Mouse (Mus musculus) small intestine, adult 2 months (tissue): ENCODE measurements around the gene Atg2a. TPM values are rescaled to one million over a fixed set of nuclear protein-coding genes. Genes with fewer than 3 reads are reported as not detected.
A peak's percentile ranks its signal among the peaks of the same experiment; 100 is the strongest.

ENCODE experiments used
- H3K27ac ChIP-seq: fragments of 200-500 bp; 2 replicates; pipeline ENCODE4 v1.5.1; 2012; ENCODE audit warnings: low read depth, low read length, control low read depth, inconsistent platforms; ENCODE audit not compliant: insufficient read depth
- H3K27me3 ChIP-seq: fragments of 200-500 bp; 2 replicates; pipeline ENCODE4 v1.6.1; 2012; ENCODE audit warnings: mild to moderate bottlenecking, moderate library complexity, low read length, inconsistent platforms; ENCODE audit not compliant: control insufficient read depth, insufficient read depth
- H3K36me3 ChIP-seq: fragments of 200-500 bp; 2 replicates; pipeline ENCODE4 v1.6.1; 2012; ENCODE audit warnings: mild to moderate bottlenecking, low read length, control low read depth, inconsistent platforms; ENCODE audit not compliant: control insufficient read depth, insufficient read depth
- H3K4me1 ChIP-seq: fragments of 200-500 bp; 2 replicates; pipeline ENCODE4 v1.6.1; 2012; ENCODE audit warnings: low read length, inconsistent platforms, mixed read lengths; ENCODE audit not compliant: control insufficient read depth, insufficient read depth, insufficient read length
- H3K4me3 ChIP-seq: fragments of 200-500 bp; 2 replicates; pipeline ENCODE4 v1.5.1; 2012; ENCODE audit warnings: low read depth, mild to moderate bottlenecking, control low read depth, inconsistent platforms, low read length, moderate library complexity
- CTCF ChIP-seq: fragments of 200-500 bp; IDR thresholded peaks from 2 replicates; pipeline ENCODE4 v1.5.1; 2012; ENCODE audit warnings: low read depth, mild to moderate bottlenecking, control low read depth, inconsistent platforms, low read length, moderate library complexity, mixed read lengths; ENCODE audit not compliant: insufficient replicate concordance, insufficient read length; ENCODE audit errors: extremely low read depth
- POLR2A ChIP-seq: fragments of 200-500 bp; IDR thresholded peaks from 2 replicates; pipeline ENCODE4 v1.6.1; 2012; ENCODE audit warnings: low read depth, mild to moderate bottlenecking, control low read depth, inconsistent platforms, low read length, moderate library complexity
- WGBS: fragments of 180-500 bp; shearing (Covaris S2); methylation state at CpG from one replicate; pipeline ENCODE4 v1.1.7; 2018; 5-methylcytosine and 5-hydroxymethylcytosine counted together
- polyA plus RNA-seq: library from polyadenylated mRNA; depleted of rRNA; stranded (reverse); fragments of >200 nt; gene quantifications from 2 replicates; pipeline ENCODE4 v1.2.3, GENCODE M21; 2012; rRNA removed

Gene Atg2a
- 37.0 and 68.8 TPM in 2 replicates for polyA plus RNA-seq

GRCm38 (mm10) chr19:6241274-6242107 lies at the start of gene Atg2a:
Gene Atg2a, plus strand, starts transcription at chr19:6241668.
- Histone ChIP-seq H3K27me3 (no peaks in the 10 kb centered on the region), H3K27ac (peak within 1 kb of the TSS; percentile 78), H3K36me3 (peaks cover 17% of the 10 kb centered on the region), H3K4me3 (peak within 1 kb of the TSS; percentile 91), H3K4me1 (peaks cover 10% of the 10 kb centered on the region)
- peak; percentile 84 for TF ChIP-seq POLR2A
- no peak for TF ChIP-seq CTCF
- WGBS, result under 1% methylated on average over 55 of the region's 55 CpGs

- no peak overlapping the region for H3K27ac ChIP-seq
- H3K27me3 ChIP-seq, result no peaks in the 10 kb centered on the region
- 47% methylated on average over 2 of the region's 2 CpGs for WGBS
- H3K4me3 ChIP-seq, result no peak overlapping the region
- no peaks in the 10 kb centered on the region for H3K36me3 ChIP-seq
- peaks cover 9% of the 10 kb centered on the region; the same call in 1 of the 2 replicates for H3K4me1 ChIP-seq
- no peak for TF ChIP-seq CTCF
- no peak for TF ChIP-seq POLR2A
Measured at GRCm38 (mm10) chr19:6204265-6204664, 37.2 kb upstream of the Atg2a start.

DNA sequence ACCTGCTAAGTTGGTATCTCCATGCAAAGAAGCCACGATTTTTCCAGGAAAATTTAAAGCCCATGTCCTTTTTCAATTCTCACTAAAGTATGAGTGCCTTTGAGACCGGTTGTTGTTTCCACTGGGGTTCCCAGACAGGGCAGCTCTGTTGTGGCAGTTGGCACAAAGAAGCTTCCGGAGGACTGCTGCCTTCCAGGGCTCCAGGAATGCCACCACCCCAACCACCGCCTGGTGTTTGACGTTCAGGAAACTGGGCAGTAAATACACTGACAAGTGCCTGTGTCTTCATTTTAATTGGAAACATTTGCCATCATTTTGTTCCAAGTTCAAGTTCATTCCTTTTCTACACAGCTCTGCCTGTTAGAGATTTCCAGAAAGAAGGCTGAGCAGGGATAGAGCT lies 34.8 kb upstream of the Atg2a start:
- Histone ChIP-seq H3K36me3 (no peaks in the 10 kb centered on the region), H3K27me3 (no peaks in the 10 kb centered on the region), H3K27ac (no peak overlapping the region), H3K4me3 (no peak overlapping the region), H3K4me1 (peaks cover 9% of the 10 kb centered on the region; the same call in 1 of the 2 replicates)
- 79% methylated on average over 5 of the region's 5 CpGs for WGBS
- no peak for TF ChIP-seq CTCF
- no peak for TF ChIP-seq POLR2A

DNA sequence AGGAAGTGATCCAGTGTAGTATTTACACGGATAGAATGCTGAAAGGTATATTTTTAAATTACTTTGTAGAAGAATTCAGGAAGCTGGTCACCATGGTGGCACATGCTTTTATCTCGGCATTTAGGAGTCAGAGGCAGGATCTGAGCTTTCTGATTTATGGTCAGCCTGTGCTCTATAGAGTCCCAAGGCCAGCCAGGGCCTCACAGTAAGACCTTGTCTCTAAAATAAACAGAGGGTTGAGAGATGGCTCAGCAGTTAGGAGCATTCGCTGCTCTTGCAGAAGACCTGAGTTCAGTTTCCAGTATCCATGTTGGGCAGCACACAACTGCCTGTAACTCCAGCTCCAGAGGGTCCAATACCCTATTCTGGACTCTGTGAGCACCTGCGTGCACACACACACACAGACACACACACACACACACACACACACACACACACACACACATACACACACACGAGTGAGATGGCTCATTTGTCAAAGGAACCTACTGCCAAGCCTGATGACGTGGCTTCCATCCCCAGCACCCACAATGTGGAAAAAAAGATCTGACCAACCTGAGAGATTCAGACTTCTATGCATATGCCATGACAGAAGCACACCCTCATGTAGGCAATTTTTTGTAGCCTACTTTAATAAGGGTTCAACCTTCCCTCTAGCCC lies 25.3 kb upstream of the Atg2a start:
- Histone ChIP-seq H3K27me3 (no peaks in the 10 kb centered on the region), H3K4me3 (no peak overlapping the region), H3K4me1 (no peaks in the 10 kb centered on the region), H3K27ac (no peak overlapping the region), H3K36me3 (no peaks in the 10 kb centered on the region)
- WGBS, result 59% methylated on average over 6 of the region's 6 CpGs
- TF ChIP-seq POLR2A (no peak), CTCF (no peak)

GRCm38 (mm10) chr19:6218606-6219005 lies 22.9 kb upstream of the Atg2a start:
- TF ChIP-seq CTCF (no peak), POLR2A (no peak)
- no peaks in the 10 kb centered on the region for H3K36me3 ChIP-seq
- WGBS, result 70% methylated on average over 6 of the region's 6 CpGs

GRCm38 (mm10) chr19:6226135-6226534 lies 15.3 kb upstream of the Atg2a start, which contains the start of gene Gpha2:
Gene Gpha2, plus strand, starts transcription at chr19:6226380.
- Histone ChIP-seq H3K27me3 (no peaks in the 10 kb centered on the region), H3K27ac (no peak within 1 kb of the TSS), H3K36me3 (peaks cover 31% of the 10 kb centered on the region), H3K4me3 (no peak within 1 kb of the TSS), H3K4me1 (no peaks in the 10 kb centered on the region; the same call in 1 of the 2 replicates)
- no peak for TF ChIP-seq CTCF
- TF ChIP-seq POLR2A, result no peak
- 43% methylated on average over 2 of the region's 2 CpGs for WGBS

More at GRCm38 (mm10) chr19:6218606-6219005, 22.9 kb upstream of the Atg2a start:
- Histone ChIP-seq H3K4me1 (no peaks in the 10 kb centered on the region), H3K27ac (no peak overlapping the region), H3K4me3 (no peak overlapping the region), H3K27me3 (no peaks in the 10 kb centered on the region)

GRCm38 (mm10) chr19:6226763-6227162 lies 14.7 kb upstream of the Atg2a start:
- TF ChIP-seq POLR2A, result no peak
- no peak for TF ChIP-seq CTCF
- no peak overlapping the region for H3K4me3 ChIP-seq
- WGBS, result 91% methylated on average over 14 of the region's 14 CpGs

More at GRCm38 (mm10) chr19:6226763-6227162, 14.7 kb upstream of the Atg2a start:
- peaks cover 34% of the 10 kb centered on the region for H3K36me3 ChIP-seq
- H3K4me1 ChIP-seq, result no peaks in the 10 kb centered on the region; the same call in 1 of the 2 replicates
- no peaks in the 10 kb centered on the region for H3K27me3 ChIP-seq
- no peak overlapping the region for H3K27ac ChIP-seq
